Mouse (Mus musculus) heart, adult 9 months (tissue): ENCODE results near the gene Upk1b.
"Not testable (repeated sequence)": the region's sequence is repeated elsewhere in the genome, so short reads cannot be mapped to it uniquely, and the experiment has no call there.

Source experiments
- DNase-seq, 2 experiments: peaks; one replicate each; pipeline ENCODE4 v3.0.0; 2022; ENCODE audit warnings: low spot score in 2 of 2

The Upk1b gene

DNA sequence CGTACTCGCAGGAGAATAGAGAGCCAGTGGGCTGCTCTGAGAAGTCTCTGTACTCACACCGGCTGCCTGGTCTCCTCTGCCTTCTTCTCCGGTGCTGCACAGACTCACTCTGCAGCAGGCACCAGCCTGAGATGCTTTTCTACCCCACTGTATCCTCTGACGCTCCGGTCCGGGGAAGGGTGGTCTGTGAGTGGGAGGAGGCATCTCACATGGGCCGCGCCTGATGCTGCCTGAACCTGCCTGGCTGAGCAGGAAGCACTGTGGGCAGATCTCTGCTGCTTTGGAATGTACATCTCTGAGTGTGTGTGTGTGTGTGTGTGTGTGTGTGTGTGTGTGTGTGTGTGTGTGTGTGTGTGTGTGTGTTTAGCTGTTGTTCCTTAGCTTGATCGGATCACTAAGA, at the start of gene Upk1b:
Gene Upk1b (minus strand): TSS at position 238 of the 400 bp plus-strand sequence.
- DNase-seq: no peak

DNA sequence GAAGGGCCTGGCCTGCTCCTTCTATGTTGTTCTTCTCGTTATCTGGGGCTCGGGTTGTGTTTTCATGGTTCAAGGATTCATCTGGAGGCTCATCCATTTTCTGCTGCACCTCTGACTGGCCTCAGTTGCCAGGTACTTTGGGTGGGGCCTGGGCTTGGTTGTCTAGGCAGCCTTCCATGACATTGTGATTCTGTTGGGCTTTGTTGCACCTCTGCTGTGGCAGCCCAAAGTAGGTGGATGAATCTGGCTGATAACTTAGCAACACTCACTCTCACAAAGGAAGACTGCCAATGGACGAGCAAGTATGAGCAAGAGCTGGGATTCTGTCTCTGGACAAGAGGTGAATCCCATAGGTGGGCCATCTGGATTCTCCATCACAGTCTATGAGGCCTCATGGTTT, 28.5 kb upstream of the Upk1b start, which contains the start of gene 4930435E12Rik:
Gene 4930435E12Rik (minus strand): TSS at position 101 of the 400 bp plus-strand sequence.
- DNase-seq: no peak

DNA sequence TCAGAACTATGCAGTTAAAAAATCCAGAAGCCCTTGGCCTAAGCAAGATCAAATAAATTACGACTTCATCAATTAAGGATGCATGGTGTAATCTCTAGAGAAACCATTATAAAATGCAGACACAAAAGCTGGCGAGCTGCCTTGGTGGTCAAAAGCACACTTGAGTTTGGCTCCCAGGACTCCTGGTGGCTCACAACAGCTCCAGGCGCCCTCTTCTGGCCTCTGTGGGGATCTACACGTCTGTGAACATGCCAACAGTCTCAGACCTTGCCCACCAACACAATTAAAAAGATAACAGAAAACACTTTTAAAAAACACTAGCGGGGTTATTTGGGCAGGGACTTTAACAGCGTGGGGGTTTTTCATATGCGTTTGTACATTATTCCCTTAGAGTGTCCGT, 12.4 kb upstream of the Upk1b start:
- peak; percentile 47 to 60 for DNase-seq

DNA sequence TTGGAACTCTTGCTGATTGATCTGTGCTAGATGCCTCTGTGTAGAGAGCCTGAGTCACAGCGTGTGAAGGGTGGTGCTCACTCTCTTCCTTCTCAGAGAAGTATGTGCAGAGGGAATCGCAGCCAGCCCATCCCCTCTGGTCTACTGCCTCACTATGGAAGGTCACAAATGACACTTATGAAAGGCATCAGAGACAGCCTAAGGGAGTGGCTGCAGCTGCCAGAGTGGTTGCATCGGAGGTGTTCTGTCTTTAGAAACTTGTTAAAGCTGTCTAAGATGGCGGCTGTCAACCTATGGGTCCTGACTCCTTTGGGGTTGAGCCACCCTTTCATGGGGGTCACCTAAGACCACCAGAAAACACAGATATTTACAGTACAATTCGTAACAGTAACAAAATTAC, 10.1 kb upstream of the Upk1b start:
- DNase-seq: no peak

DNA sequence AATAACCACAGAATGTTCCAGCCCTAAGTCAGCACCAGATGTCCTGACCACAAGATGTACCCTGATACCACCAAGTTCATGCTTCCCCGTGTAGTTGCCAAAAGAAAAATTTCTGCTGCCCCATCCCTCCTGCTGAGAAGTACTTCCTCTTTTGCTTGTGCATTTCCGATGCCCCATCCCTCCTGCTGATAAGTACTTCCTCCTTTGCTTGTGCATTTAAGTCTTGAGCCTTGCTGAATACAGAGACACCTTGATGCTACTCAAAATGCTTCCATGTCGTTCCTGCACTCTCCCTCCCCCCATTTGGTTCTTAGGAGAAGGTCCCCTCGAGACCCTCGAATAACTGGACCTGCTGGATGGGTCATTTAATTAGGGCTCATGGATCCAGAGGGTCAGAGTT, 7.7 kb upstream of the Upk1b start:
- not testable (repeated sequence) for DNase-seq

DNA sequence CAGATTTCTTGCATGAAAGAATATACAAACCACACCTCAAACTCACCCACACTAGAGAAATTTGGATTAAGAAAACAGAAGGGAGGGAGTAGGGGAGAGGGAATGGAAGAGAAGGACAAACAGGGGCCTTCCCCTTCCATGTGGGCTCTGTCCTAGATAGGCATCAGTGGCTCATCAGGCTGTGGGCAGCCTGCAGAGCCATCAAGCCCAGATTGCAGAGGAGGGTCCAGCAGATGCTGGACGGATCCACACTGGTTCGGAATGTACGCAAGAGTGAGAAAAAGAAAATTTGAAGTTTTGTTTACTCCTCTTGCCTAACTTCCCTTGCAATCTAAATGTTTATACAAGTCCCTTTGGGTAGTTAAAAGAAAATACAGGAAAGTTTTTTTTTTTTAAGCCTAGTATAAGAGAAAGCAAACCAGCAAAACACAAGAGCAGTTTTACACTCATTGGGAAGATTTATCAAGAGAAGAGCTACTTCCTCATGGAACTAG, 1.1 kb downstream of the Upk1b start:
- no peak for DNase-seq

DNA sequence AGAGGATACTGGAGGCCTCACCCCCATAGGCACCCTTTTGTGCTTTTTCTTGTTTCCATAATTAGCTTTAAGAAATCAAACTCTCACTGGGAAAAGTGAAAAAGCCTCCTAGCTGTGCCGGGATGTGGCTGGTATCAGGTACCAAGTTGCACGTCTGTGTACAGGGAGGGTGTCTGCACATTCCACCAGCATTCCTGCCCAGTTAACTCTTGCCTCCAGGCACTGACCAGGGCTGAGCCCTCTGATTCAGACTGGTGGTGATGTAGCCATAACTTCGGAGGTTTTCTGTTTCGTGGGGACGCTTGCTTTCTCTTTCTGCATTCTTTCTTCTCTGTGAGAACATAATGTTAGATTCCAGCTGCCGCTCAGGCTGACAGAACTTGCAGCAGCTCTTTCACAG, 7.0 kb downstream of the Upk1b start:
- DNase-seq: no peak

DNA sequence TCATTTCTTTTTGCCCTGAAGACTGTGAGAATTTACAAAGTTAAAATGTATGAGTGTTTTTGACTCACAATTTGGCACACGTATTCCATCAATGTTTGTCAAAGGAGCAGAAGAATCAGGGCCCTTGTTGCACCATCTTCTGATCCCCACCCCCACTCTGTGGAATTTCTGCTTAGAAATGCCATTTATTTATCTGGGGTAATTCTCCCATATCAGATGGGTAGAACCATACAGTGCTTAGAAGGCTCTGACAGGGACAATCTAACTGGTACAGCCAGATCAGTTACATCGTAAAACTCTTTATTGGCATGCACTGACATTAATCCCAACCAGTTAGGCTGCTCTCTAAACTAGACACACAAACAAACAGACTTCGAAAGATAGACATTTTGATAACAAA, 10.2 kb downstream of the Upk1b start:
- DNase-seq: no peak

DNA sequence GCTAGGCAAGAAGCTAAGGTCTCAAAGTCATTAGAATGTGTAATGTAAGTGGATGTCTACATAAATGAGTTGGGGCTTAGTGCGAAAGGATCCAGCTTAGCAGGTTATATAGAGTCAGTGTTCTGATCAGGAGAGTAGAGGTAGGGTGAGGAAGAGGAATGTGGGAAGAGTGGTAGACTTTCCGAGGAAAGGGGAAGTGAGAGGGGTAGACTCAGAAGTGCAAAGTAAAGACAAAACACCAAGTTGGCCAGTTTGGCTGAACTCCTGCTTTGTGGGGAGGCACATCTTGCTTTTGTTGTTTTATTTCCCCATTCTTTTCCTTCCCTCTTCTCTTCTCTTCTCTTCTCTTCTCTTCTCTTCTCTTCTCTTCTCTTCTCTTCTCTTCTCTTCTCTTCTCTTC, 11.1 kb downstream of the Upk1b start:
- no peak for DNase-seq

DNA sequence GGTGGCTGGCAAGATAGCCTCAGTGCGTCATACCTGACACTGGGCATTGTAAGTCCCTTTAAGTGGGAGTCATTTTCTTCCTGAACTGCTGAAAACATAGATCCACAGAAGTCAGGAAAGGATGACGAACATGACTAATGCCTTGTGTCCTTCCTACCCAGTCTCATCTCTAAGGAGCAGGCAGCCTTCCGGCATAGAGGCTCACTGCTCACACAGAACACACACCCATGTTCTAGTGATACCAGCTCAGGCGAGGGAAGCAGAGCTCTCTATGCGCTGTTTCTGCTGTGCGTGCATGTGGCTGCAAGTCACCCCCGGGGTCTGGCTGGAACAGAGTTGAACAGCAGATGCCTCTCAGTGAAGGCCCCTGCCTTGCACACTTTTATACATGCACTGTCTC, 14.8 kb downstream of the Upk1b start:
- no peak for DNase-seq

DNA sequence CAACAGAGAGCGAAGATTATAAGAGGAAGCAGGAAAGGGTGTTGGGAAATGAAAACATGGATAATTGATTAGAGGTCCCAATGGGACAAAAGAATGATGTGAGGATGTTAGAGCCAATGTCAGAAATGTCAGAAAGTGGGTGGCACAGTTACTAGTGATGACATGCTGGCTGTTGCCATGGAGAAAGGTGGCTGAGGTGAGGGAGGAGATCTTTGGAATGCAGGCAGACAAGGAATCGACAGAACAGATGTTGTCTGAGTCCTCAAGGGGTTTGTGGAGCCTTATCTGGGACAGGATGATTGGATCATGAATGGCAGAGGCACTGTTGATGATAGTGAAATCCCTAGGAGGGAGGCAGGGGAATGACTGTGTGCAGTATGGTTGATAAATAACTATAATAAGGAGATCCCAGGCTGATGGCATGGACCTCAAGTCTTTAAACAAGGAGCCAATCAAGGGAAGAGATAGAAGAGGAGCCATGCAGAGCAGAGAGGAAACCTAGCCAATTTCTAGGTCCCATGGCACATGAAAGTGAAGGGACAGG, 17.5 kb downstream of the Upk1b start:
- no peak for DNase-seq

DNA sequence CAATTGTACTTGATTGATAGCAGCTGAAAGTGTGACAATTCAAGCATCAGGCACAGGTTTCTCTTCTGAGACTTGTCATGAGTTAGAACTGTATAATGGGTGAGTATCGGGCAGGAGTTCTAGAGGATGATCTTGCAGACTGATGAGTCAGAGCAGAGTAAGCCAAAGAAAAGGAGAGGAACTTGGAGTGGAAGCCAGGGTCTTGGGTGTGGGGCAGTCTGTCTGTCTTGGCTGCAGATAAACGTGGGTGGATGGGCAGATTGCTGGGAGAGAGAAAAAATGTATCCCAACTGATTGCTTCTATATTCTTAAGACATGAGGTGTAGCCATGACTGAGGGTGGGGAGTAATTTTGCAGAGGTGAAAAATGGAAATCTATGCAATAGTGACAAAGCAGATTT, 18.2 kb downstream of the Upk1b start:
- DNase-seq: no peak

DNA sequence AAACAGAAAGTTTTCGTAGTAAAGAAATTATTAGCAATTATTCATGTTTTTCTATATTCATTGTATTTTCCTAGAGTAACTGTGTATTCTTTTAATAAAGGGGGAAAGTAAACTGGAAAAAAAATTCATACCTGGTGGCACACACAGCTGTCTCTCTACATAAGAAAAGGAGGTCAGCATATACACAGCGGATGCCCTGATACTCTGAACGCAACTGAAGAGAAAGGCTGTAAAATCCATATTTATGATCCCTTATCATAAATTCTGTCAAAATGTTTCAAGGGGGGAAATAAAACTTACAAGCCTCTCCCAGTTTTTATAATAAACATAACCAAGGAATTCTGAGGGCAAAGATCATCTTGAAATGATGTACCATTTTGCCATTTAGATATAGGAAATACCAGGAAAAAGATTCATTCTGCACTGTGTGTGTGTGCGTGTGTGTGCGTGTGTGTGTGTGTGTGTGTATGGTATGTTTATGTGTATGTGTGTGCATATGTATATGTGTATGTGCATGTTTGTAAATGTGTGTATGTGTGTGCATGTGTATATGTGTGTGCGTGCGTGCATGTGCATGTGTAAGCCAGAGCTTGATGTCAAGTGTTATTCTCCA, 19.1 kb downstream of the Upk1b start:
- no peak for DNase-seq

DNA sequence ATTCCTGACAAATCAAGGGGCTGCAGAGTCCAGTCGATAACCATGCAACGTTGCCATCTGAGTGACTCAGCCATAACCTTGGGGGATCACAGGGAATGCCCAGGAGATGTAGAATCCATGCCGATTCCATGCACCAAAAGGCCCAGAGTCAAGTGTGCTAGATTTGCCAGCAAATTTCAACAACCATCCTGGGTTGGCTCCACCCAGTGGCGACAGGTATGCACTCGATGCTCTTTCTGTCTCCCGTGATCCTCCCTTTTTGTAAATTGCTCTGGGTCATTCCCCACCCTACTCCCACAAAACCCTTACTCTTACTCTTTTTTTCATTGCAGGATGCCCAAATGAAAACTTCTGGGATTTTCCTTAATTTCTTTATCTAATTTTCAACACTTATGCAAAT, 23.8 kb downstream of the Upk1b start:
- DNase-seq: no peak

DNA sequence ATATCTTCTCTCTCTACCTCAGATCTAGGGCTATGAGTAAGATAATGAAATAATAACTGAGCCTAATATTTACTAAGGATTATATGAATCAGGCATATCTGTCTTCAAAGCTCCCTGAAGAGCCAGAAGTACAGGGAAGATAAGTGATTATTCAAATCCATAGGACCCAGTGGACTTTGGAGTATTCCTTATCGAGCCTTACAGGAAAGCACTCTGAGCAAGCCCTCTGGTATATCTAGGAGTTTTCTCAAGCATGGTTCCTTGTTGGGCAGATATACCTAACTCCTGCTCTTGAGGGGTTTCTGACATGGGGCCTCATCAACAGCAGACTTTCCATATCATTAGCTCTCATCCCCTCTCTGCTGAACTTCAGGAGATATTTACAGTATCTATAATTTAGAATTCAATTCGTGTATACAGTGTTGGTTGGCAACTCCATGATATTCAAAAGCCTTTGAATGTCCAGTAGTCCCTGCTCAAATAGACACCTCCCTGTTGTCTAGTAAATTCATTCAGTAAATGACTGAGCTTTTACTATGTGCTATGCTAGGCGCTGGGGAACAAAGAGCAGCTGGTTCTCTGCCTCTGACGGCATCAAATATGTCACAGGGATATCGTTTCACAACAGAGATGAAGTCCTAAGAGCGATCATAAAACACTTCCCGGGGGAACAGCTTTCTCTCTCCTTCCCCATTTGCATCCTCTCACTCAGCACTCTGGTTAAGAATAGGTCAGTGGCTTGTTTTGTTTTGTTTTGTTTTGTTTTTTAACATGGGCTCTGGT, 25.0 kb downstream of the Upk1b start:
- no peak for DNase-seq

DNA sequence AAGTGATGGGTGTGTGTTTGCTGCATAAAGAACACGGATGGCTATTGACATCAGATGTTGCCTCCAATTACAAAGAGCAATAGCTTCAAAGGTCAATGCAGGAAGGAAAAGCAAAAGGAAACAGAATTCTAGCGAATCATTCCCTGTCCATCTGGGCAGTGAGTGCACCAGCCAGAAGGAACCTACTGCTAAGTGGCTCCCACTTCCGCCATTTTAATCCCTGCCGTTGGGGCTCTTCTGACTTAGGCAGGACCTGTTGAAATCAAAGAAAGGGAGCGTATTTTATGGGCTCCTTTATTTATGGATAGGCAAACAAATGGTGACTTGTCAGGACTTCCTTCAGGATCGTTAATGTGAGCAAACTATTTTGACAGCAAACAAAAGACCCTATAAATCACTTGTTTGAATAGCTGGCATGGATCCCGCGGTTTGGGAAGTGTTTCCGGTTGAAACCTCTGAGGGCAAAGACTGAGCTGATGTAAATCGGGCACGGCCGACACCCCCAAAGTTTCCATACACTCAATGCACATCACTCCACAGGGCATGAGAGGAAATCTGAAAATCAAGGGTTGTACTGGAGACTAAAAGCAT, 27.1 kb downstream of the Upk1b start:
- no peak for DNase-seq

DNA sequence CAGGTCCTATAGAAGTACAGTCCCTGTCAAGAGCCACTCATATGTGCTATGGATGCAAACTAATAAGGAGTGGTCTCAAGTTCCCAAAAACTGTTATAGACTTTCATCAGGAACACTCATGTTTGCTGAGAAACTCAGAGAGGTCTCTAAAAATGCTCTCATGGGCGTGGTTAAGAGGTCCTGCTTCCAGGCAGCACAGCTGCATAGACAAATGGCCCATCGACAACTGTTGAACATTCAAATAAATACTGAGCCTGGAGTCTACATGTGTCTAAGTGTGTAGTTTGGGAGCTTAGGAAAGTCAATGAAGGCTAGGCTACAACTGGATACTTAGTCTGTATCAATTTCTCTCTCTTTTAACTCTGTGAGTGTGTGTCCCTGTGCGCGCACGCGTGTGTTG, 29.0 kb downstream of the Upk1b start:
- DNase-seq: no peak

DNA sequence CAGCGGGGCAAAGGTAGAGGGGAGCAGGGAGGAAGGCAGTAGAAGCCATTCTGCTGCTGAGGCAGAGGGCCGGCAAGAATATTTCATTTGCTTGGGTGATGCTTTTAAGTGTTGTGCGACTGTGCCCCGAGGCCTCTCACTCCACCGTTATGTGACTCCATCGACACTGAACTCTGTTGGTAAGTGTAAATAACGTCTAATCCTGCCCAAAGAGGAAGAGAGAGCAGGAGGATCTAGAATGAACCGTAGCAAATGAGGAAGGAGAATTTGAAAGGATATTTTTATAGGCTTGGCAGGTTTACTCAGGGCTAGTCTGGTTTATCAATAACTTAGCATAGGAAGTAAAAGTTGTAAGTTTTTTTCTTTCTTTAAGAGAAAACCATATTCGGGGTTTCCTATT, 30.6 kb downstream of the Upk1b start:
- no peak for DNase-seq

DNA sequence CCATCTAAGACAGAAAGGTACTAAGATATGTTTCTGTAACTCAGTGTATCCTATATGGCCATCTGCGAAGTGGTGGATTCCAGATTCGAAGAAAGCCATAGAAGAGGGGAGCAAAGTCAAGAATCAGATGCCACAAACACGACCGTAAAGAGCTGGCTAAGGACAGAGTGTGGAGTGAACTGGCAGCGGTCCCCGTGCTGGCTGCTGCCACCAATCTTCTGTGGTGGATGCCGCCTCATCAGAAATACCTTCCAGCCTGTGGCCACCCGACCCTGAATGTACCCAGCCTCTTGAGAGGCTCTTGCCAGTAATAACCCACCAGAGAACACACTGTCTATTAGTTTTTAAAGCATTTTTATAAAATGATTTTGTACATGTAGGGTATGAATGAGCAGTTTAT, 31.7 kb downstream of the Upk1b start:
- no peak for DNase-seq

DNA sequence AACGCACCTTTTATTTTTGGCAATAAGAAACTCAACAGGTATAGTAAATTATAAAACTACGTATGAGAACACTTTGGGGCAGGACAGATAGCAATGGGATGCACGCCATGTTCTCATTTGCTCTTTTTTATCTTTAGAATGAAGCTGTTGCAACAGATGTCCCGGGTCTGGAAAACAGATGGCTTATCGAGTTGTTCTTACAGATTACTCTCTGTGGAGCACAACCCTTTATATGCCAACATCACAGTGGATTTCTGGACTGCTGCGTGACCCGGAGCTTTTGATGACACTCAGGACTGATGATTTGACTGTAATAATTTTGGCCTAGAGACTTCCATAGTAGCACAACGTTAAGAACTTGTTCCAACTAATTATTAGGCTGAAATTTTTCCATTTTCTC, 32.4 kb downstream of the Upk1b start:
- no peak for DNase-seq

DNA sequence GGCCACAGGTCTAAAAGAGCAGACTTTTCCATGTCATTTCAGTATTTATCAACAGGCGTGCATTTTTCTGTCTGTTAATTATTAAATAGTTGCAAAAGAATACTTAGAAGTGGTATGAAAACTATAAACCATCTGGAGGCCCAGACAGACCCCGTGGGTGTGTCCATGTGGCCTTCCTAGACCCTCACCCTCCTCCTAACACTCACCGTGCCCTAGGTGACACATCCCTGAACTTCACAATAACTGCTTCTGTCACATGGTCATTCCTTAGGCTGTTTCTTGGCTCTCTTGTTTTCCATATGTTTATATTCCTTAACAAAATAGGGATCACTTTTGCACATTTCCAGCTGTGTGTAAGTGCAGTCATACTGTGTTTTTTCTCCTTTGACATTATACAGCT, 33.5 kb downstream of the Upk1b start:
- DNase-seq: no peak

DNA sequence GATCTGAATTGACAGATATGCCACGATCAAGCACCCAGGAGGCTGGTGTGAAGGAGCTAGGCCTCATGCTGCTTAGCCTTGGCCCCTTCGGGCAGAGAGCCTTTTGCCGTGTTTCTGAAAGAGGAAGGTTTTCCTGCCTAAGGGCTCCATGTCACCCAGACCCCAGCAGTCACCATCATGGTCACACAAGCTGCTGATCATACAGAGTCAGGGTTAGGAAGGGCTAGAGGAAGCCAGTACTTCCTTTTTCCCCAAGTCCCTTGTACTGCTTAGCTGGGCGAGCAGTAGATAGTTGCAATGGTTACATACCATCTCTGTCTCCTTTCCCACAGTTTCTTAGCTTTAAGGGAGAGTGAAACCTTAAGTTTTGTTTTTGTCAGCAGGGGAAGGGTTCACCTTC, 36.6 kb downstream of the Upk1b start:
- peak in 1 of 2 experiments; percentile 38 for DNase-seq

DNA sequence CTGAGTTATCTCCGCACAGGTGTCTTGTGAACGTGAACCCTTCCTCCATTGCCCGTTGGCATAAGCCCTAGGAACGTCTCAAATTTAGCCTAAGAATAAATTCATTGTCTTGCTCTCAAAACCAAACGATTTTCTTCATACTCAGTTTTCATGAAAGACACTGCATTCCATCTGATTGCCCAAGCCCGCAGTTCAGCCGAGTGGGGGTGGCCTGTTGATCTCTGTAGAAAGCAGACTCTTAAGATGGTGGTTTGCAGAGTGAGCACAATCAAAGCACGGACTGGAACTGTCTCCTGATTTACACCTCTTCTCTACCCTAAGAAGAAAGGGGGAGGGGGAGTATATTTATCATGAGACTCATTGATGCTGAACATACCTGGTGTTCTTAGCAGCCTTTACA, 37.7 kb downstream of the Upk1b start:
- no peak for DNase-seq
